Mouse (Mus musculus): Measurements from ENCODE around the gene Atpaf1. TPM values are rescaled to one million over a fixed set of nuclear protein-coding genes. Genes with fewer than 3 reads are reported as not detected.

The Atpaf1 gene
- total RNA-seq (2021) = 10 to 100 TPM; 60.6 to 63.0 TPM
- long read RNA-seq, experiment 1, transcript Atpaf1-203 (9 exons, 2,330 nt) = major isoform, 133 of 143 reads
- long read RNA-seq, experiment 1, partial matches to known transcripts = 2 of 143 reads
- long read RNA-seq, experiment 1, other reads (novel, unspliced or antisense) = 8 of 143 reads
- long read RNA-seq, experiment 2, transcript Atpaf1-203 (9 exons, 2,330 nt) = major isoform, 102 of 108 reads
- long read RNA-seq, experiment 2, partial matches to known transcripts = 4 of 108 reads
- long read RNA-seq, experiment 2, other reads (novel, unspliced or antisense) = 2 of 108 reads

- peak; percentile 78 to 87 for DNase-seq
- intact Hi-C loops (cut with DNase I) = no loop called here
Observed at GRCm38 (mm10) chr4:115784769-115785510, at the start of gene Atpaf1. Atpaf1 (plus strand) TSS chr4:115784812.

DNA sequence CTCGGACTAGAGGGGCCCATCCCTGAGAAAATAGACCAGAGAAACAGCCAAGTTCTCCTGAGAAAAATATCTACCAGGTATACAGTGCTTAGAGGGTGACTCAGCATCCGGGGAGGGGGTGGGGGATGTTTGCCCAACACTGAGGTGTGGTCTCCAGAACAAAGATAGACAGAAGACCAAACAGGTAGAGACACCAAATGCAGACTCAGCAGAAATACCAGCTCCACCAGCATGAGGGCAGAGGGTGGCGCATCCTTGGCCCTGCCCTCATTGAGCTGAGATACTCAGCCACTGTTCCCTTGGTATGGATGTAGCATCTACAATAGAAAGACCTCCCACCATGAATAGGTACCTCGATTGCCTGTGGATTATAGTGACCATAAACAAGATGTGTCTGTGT is 49.7 kb upstream of the Atpaf1 start:
- intact Hi-C loops (cut with DNase I) = loop anchor here (5.0 kb wide), 2 partner anchors 102 to 167 kb away; partner anchors contain the start of gene Mknk1
- DNase-seq = no peak

DNA sequence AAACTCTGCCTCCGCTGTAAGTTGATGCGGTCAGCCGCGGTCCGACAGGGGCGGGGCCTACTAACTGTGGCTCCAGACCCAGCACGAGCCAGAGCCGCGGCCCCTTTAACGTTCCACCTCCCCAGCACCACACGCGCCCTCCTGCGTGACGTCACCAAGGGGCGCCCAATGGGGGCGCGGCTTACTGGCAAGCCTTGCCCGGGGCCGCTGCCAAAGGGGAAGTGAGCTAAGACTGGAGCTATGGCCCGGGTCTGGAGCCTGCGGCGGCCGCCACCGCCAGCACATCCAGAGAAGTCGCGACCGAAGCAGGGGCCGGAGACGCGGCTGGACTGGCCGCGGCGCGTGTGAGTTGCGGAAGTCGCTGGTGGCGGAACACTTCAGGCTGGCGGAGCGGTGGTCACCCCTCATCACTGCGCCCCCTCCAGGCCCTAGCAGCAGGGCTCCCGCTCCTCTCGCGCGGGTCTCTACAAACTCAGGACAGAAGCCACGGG is 47.0 kb upstream of the Atpaf1 start, which contains the start of gene Efcab14:
Efcab14 (plus strand) TSS at position 194 of the 491 bp plus-strand sequence.
- DNase-seq = peak; percentile 99
- intact Hi-C loops (cut with DNase I) = loop anchor here (5.0 kb wide), 1 partner anchor 100 kb away; the partner anchor contains the start of gene Mknk1

DNA sequence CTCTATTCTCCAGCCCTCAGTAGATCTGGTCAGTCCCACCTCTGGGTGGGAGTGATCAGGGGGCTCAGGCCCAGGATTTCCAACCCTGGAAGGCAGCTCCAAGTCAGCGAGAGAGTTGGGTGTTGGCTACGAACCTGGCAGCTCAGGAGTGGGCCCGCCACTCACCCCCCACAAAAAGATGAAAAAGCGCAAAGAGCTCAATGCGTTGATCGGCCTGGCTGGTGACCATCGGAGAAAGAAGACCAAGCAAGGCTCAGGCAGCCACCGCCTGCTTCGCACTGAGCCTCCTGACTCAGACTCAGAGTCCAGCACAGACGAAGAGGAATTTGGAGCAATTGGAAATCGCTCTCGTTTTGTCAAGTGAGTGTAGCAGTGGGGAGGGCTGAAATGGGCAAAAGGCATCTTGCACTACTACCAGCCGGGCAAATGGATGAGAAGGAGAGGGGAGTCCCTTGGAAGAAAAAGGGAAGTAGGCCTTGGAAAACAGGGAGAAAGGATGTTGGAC is 46.1 kb upstream of the Atpaf1 start:
- intact Hi-C loops (cut with DNase I) = loop anchor here (5.0 kb wide), 1 partner anchor 99 kb away; the partner anchor contains the start of gene Mknk1
- no peak for DNase-seq

GRCm38 (mm10) chr4:115742658-115743057 is 42.0 kb upstream of the Atpaf1 start:
- no peak for DNase-seq
- intact Hi-C loops (cut with DNase I) = no loop called here

DNA sequence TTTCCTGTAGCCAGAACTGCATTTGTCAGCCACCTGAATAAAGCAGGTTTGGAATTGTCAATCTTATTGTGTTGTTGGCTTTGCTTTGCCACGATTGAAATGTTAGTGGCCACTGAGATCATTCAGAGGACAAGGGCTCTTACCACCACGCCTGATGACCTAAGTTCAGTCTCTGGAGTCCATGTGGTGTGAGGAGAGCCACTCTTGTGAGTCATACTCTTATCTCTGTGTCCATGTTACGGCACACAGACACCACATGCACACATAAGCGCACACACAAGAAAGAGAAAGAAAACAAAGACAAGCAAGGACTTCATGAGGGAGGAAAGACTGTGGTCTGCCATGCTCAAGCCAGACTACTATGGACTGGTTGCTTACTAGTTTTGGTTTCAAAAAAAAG is 41.5 kb upstream of the Atpaf1 start:
- intact Hi-C loops (cut with DNase I) = no loop called here
- no peak for DNase-seq

GRCm38 (mm10) chr4:115748181-115748580 is 36.4 kb upstream of the Atpaf1 start:
- intact Hi-C loops (cut with DNase I) = no loop called here
- DNase-seq = no peak

DNA sequence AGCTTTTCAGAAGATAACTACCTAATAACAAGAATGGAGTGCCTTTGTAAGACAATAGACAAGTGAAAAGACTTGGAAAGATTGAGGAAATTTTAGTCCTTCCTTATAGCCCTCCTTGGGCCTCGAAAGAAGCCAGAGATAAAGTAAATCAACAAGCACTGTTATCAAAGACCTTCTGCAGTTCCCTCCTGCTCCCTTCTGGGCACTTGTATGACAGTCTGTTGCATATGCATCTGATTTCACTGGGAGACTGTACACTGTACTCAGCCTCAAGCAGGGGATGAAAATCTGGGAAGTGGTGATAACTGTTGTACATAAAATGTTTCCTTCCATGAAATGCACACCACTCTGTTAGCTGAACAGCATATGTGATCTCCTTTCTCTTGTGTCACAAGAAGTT is 35.3 kb upstream of the Atpaf1 start:
- intact Hi-C loops (cut with DNase I) = no loop called here
- DNase-seq = no peak

- no peak for DNase-seq
- intact Hi-C loops (cut with DNase I) = no loop called here
Observed at GRCm38 (mm10) chr4:115754101-115754500, 30.5 kb upstream of the Atpaf1 start.

- no peak for DNase-seq
- intact Hi-C loops (cut with DNase I) = no loop called here
Observed at GRCm38 (mm10) chr4:115754851-115755250, 29.8 kb upstream of the Atpaf1 start.

DNA sequence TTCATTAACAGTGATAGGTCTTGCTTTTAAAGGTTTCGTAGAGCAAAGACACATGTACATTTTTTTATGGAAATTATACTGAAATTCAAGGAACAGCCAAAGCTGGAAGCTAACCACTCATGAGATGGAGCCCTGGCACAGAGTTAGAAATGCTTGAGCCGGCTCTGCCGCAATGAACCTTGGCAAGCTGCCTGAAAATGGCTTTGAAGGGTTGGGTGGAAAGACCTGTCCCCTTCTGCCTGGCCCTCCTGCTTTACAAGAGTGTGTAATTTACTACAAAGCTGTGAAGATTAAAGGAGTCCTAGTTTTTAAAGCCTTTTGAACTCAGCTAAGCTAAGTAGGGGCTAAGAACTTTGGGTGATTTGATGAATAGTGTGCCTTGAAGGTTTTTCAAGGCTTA is 23.4 kb upstream of the Atpaf1 start:
- DNase-seq = peak; percentile 15 to 48

DNA sequence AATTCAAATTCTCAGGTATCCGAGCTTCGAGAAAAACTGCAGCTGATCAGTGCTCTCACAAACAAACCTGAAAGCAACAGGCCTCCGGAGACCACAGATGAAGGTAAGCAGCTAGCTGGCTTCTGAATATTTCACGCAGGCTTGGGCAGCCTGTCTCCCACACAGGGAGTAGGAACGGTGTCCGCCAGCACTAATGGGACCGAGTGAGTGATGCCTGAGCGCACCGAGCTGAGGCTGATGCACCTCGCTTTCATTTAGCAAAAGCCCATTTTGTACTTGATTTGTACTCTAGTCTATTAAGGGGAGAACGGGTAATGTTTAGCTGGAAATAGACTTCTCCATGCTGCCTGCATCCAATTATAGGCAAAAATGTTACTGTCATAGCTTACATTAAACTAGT is 20.0 kb upstream of the Atpaf1 start:
- no peak for DNase-seq
- intact Hi-C loops (cut with DNase I) = no loop called here

More for the DNA sequence above, 23.4 kb upstream of the Atpaf1 start:
- intact Hi-C loops (cut with DNase I) = no loop called here

- intact Hi-C loops (cut with DNase I) = no loop called here
Observed at GRCm38 (mm10) chr4:115767647-115768467, 16.8 kb upstream of the Atpaf1 start.

GRCm38 (mm10) chr4:115775056-115775455 is 9.6 kb upstream of the Atpaf1 start:
- no peak for DNase-seq
- intact Hi-C loops (cut with DNase I) = no loop called here

More at GRCm38 (mm10) chr4:115767647-115768467, 16.8 kb upstream of the Atpaf1 start:
- DNase-seq = no peak

GRCm38 (mm10) chr4:115777627-115778026 is 7.0 kb upstream of the Atpaf1 start:
- intact Hi-C loops (cut with DNase I) = no loop called here
- no peak for DNase-seq

DNA sequence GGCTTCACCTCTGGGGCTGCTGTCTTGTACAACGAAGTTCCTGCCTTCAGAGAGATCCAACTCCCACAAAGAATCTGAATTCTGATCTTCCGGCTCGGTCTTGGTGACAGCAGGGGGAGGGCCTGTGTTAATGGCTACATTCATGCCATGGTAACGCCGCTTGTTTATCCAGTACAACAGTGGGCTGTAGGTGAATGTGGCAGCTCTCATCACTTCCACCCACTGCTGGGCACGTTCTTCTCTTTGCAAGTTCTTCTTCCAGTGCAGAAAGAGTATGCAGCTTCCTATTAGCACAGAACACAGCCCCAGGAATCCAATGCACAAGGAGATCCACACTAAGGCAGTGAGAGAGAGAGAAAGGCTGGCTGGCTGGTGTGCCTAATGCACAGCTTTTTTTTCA is 4.3 kb upstream of the Atpaf1 start:
- intact Hi-C loops (cut with DNase I) = no loop called here
- DNase-seq = no peak

DNA sequence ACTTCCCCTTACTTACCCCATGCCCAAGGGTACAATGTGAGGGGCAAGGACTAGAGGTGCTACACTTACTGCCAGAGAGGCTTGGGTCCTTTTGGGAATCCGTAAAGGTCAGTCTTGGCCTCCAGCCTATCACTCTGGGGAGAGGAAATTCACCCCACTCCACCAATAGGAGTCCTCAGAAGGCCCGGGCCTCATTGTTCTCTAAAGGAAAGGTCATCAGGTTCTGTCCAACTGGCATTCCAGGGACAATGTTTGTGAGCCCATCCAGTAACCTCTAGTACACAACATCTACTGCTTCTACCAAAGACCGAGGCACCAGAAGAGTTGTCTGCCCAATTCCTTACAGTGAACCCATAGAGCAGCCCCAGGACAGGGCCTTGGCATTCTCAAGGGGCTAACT is 3.7 kb upstream of the Atpaf1 start, which contains the start of gene Tex38:
Tex38 (minus strand) TSS at position 101 of the 400 bp plus-strand sequence.
- no peak for DNase-seq
- intact Hi-C loops (cut with DNase I) = no loop called here

GRCm38 (mm10) chr4:115782026-115782805 is 2.4 kb upstream of the Atpaf1 start:
- intact Hi-C loops (cut with DNase I) = no loop called here
- DNase-seq = no peak

DNA sequence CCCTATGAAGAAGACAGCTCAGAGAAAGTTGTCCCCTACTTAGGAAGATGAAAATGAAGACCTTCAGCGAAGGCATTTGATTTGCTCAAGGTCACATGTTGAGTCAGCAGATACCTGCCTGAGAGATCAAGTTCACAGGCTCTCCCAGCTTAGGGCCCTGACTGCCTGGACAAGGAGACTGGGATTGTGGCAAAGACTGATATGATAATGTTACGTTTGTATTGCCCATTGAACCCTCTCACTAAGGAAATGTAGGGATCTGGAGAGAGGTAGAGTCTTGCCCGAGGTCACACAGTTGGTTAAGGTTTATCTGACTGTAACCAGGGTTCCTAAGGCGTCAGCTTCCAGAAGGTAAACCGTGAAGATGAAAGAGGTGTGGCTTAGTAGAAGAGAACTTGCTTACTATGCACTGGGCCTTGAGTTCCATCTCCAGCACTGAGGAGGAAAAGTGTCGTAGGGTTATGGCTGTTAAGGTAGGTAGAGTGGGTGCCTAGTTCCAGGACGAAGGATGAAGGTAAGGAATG is 961 bp downstream of the Atpaf1 start:
- intact Hi-C loops (cut with DNase I) = no loop called here
- DNase-seq = no peak

All from heart, postnatal 14 days (tissue).